Mouse (Mus musculus) erythroblast, embryonic 14.5 days (primary cell): ENCODE data around the gene Chrnb4. TPM values are rescaled to one million over a fixed set of nuclear protein-coding genes. Genes with fewer than 3 reads are reported as not detected.

Source experiments
- H3K27me3 ChIP-seq: 2 replicates; pipeline ENCODE4 v1.6.1; 2012; ENCODE audit warnings: inconsistent platforms; ENCODE audit not compliant: control insufficient read depth
- H3K36me3 ChIP-seq: 2 replicates; pipeline ENCODE4 v1.6.1; 2012; ENCODE audit warnings: mild to moderate bottlenecking, inconsistent platforms; ENCODE audit not compliant: control insufficient read depth
- H3K4me1 ChIP-seq: 2 replicates; pipeline ENCODE4 v1.6.1; 2012; ENCODE audit warnings: inconsistent platforms; ENCODE audit not compliant: control insufficient read depth
- H3K4me3 ChIP-seq: replicated peaks from 2 replicates; pipeline ENCODE3; 2012; ENCODE audit warnings: moderate library complexity, mild to moderate bottlenecking, inconsistent platforms
- H3K9me3 ChIP-seq: 2 replicates; pipeline ENCODE4 v1.6.1; 2012; ENCODE audit warnings: low read length, inconsistent platforms, mixed read lengths; ENCODE audit not compliant: control insufficient read depth
- GATA1 ChIP-seq: IDR thresholded peaks from 2 replicates; pipeline ENCODE4 v1.6.1; 2012; ENCODE audit warnings: low read length, inconsistent platforms, mixed read lengths
- TAL1 ChIP-seq: IDR thresholded peaks from 3 replicates; pipeline ENCODE4 v1.6.1; 2012; ENCODE audit warnings: low read length, inconsistent platforms, mixed read lengths
- polyA plus RNA-seq: library from polyadenylated mRNA; stranded (reverse); fragments of >175 nt; gene quantifications from 2 replicates; pipeline ENCODE4 v1.2.3, GENCODE M21; 2012

Gene Chrnb4
- polyA plus RNA-seq, 1 experiment, result not detected

GRCm38 (mm10) chr9:54994381-54994780 is 54.2 kb downstream of the Chrnb4 start:
- peaks cover 6% of the 10 kb centered on the region for H3K4me1 ChIP-seq
- H3K4me3 ChIP-seq, result no peak overlapping the region
- no peaks in the 10 kb centered on the region for H3K36me3 ChIP-seq
- H3K27me3 ChIP-seq, result peaks cover 7% of the 10 kb centered on the region
- H3K9me3 ChIP-seq, result no peaks in the 10 kb centered on the region
- no peak for TF ChIP-seq GATA1

- Histone ChIP-seq H3K4me1 (peaks cover 1% of the 10 kb centered on the region; the same call in 1 of the 2 replicates), H3K4me3 (no peak overlapping the region), H3K9me3 (no peaks in the 10 kb centered on the region), H3K27me3 (peaks cover 7% of the 10 kb centered on the region), H3K36me3 (no peaks in the 10 kb centered on the region)
- TF ChIP-seq TAL1 (no peak), GATA1 (no peak)
Observed at GRCm38 (mm10) chr9:54990362-54990761, 58.2 kb downstream of the Chrnb4 start.

- Histone ChIP-seq H3K36me3 (no peaks in the 10 kb centered on the region), H3K27me3 (peaks cover 63% of the 10 kb centered on the region)
Observed at GRCm38 (mm10) chr9:54982401-54982800, 66.2 kb downstream of the Chrnb4 start.

GRCm38 (mm10) chr9:54981291-54982191 is 67.0 kb downstream of the Chrnb4 start:
- no peaks in the 10 kb centered on the region; the same call in 1 of the 2 replicates for H3K9me3 ChIP-seq
- H3K4me1 ChIP-seq, result peaks cover 7% of the 10 kb centered on the region
- no peak for TF ChIP-seq TAL1
- TF ChIP-seq GATA1, result no peak
- H3K27me3 ChIP-seq, result peaks cover 63% of the 10 kb centered on the region
- no peaks in the 10 kb centered on the region for H3K36me3 ChIP-seq
- H3K4me3 ChIP-seq, result peak overlapping the region; percentile 51

More at GRCm38 (mm10) chr9:54982401-54982800, 66.2 kb downstream of the Chrnb4 start:
- H3K4me3 ChIP-seq, result no peak overlapping the region
- H3K9me3 ChIP-seq, result no peaks in the 10 kb centered on the region; the same call in 1 of the 2 replicates
- H3K4me1 ChIP-seq, result peaks cover 7% of the 10 kb centered on the region
- no peak for TF ChIP-seq TAL1
- TF ChIP-seq GATA1, result no peak

- H3K36me3 ChIP-seq, result no peaks in the 10 kb centered on the region
- TF ChIP-seq TAL1 (no peak), GATA1 (no peak)
- peaks cover 63% of the 10 kb centered on the region for H3K27me3 ChIP-seq
- H3K4me1 ChIP-seq, result peaks cover 7% of the 10 kb centered on the region
- peak within 1 kb of the TSS; percentile 51 for H3K4me3 ChIP-seq
- H3K9me3 ChIP-seq, result no peaks in the 10 kb centered on the region; the same call in 1 of the 2 replicates
Observed at GRCm38 (mm10) chr9:54980674-54981073, 67.9 kb downstream of the Chrnb4 start, which contains the start of gene Chrna5. Gene Chrna5 (plus strand): TSS chr9:54980880.

Other genes starting within 250 kb of the Chrnb4 start
- gene Ireb2, start 185.0 kb downstream of the Chrnb4 start, polyA plus RNA-seq, result 0.06 and 0.08 TPM in 2 replicates
- 0.01 TPM in 1 of 2 replicates, not detected in the other for gene Hykk, start 131.5 kb downstream of the Chrnb4 start, polyA plus RNA-seq
- 0.87 and 1.2 TPM in 2 replicates for gene Psma4, start 98.0 kb downstream of the Chrnb4 start, polyA plus RNA-seq
- gene AY074887, start 97.8 kb downstream of the Chrnb4 start, polyA plus RNA-seq, result not detected in 2 replicates
- not detected in 2 replicates for gene Chrna5, start 67.9 kb downstream of the Chrnb4 start, polyA plus RNA-seq
- gene Chrna3, start 22.2 kb downstream of the Chrnb4 start, polyA plus RNA-seq, result not detected in 2 replicates
- 0.69 and 1.1 TPM in 2 replicates for gene Ube2q2, start 100.1 kb upstream of the Chrnb4 start, polyA plus RNA-seq
- 0.19 and 0.52 TPM in 2 replicates for gene Fbxo22, start 160.1 kb upstream of the Chrnb4 start, polyA plus RNA-seq